Mouse (Mus musculus) right cerebral cortex, postnatal 36 days (tissue): ENCODE data around the gene Kbtbd2.

Source experiments
- DNase-seq, 2 experiments: peaks; one replicate each; pipeline ENCODE4 v3.0.0; 2022; ENCODE audit warnings: low spot score in 2 of 2, mixed read lengths in 1 of 2

The Kbtbd2 gene

GRCm38 (mm10) chr6:56787668-56788067 lies 9.9 kb downstream of the Kbtbd2 start:
- no peak for DNase-seq

- no peak for DNase-seq
Measured at GRCm38 (mm10) chr6:56785068-56785467, 12.5 kb downstream of the Kbtbd2 start.

- DNase-seq: no peak
Measured at GRCm38 (mm10) chr6:56783561-56784272, 13.9 kb downstream of the Kbtbd2 start.

DNA sequence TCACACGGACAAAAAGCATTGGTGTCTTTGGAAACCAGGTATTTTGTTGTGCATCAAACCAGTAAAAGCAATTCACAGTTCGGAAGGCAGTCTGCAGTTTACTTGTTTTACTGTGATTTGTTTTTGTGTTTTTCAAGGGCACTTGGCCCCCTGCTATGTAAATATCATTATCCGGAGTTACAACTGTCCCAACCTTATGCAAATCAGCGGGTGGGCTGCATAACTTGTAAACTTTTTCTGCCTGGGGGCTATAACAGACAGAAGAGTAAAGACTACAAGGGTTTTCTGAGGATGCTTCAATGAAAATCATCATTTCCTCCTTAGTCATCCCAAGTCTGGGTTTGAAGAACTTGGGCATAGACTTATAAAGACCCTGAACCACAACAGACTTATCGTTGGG lies 18.0 kb downstream of the Kbtbd2 start:
- no peak for DNase-seq

DNA sequence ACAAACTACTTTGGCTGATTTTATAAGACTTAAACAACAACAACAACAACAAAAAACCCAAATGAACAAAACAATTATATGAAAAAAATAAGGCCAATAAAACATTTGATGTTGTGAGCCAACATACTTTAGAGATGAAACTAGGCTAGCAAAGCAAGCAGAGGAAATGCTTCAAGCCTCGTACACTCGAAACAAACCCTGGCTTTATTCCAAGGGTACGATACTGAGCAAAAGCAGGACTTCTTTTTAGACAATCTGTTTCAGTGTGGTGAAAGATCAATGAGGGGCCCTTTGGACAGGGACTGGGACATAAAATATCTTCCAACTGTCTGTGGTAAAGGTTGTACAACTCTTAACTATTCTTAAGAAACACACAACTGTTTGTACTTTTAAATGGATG lies 21.8 kb downstream of the Kbtbd2 start:
- no peak for DNase-seq

DNA sequence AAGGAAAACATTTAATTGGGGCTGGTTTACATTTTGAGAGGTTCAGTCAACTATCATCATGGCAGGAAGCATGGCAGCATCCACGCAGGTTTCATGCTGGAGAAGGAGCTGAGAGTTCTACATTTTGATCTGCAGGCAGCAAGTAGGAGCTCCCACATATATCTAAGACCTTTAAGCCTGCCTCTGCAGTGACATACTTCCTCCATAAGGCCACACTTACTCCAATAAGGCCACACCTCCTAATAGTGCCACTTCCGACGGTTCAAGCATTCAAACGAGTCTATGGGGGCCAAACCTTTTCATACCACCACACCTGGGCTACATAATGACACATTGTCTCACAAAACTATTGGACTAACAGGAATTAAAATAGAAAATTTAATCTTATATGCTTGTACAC lies 31.9 kb downstream of the Kbtbd2 start:
- no peak for DNase-seq

DNA sequence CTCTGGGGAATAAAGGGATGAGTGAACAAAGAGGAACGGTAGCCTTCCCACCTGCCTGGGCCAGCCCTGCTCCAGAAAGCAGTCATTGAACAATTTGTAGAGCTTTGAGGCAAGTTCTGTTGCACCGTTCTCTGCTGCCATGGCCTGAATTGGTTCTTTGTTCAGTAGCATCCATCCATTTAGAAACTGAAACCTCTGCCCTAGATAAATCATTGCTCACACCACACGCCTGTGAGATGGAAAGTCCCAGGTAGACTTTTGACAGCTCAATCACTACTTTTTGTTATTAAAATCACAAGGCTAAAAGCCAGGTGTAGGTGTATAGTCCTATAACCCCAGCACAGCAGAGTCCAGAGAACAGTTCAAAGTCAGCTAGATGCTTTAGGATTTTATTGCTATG lies 32.3 kb downstream of the Kbtbd2 start:
- no peak for DNase-seq

GRCm38 (mm10) chr6:56759324-56759723 lies 38.3 kb downstream of the Kbtbd2 start:
- no peak for DNase-seq

DNA sequence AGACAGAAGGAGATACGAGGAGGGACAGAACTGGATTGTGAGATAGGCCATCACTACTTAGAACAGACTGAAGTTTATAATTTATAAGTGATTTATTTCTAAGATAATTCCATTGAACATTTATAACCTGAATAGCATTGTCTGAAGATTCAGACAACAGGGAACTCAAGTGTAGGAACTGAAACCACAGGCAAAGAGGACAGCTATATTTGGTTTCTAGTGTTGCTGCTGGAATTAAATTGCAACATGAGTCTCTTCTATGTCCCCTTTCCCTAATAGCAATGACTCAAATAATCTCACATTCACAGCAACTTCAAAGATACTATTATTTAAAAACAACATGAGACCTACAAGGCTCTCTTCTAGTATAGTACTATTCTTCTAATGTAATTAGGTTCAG lies 41.5 kb downstream of the Kbtbd2 start:
- no peak for DNase-seq

- DNase-seq: no peak
Measured at GRCm38 (mm10) chr6:56753719-56754118, 43.9 kb downstream of the Kbtbd2 start.

DNA sequence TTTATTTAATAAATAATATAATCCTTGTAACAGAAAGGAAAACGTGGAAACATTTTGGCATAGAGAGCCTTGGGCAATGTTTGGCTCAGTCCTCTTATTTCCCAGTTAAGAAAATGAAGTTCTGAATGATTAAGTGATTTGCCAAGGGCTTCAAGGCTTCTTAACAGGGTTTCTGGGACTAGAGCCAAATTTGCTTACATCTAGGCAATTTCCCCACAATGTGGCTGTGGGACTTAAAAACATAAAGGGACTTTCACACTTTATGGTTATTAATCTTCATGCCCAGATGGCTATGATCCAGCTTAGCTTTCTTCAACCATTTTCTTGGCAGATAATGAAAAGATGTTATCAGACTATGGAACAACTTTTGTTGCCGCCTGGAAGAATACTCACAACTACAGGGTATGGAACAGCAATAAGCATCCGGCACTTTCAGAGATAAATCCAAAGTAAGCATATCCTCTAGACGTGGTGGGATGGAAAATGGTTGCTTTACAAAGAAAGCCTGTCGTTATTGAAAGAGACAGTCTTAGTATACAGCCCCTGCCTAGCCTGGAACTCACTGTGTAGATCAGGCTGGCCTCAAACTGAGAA lies 51.6 kb downstream of the Kbtbd2 start:
- no peak for DNase-seq

DNA sequence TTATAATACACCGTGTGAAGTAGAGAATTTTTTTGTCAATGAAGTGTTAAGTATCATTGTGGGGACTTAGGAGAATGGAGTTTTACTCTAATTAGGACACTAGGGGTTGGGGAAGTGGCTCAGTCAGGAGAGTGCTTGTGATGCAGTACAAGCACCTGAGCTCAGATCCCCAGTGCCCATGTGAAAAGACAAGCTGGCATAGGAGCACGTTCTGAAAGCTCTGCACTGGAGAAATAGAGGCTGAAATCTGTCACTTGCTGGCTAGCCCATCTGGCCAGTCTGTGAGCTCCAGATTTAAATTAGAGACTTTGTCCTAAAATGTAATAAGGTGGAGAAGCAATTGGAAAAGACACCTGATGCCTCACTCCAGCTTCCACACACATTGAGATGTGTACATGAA lies 65.1 kb downstream of the Kbtbd2 start:
- no peak for DNase-seq
